Mouse (Mus musculus): ENCODE measurements around the gene Olfr457. TPM values are rescaled to one million over a fixed set of nuclear protein-coding genes. Genes with fewer than 3 reads are reported as not detected.

The Olfr457 gene
- total RNA-seq, 2 experiments from 2014 or later, result not detected

Other genes with a start within 250 kb of the Olfr457 start
- 10 to 100 TPM; 11.3 to 11.6 TPM for gene Gstk1, start 230.4 kb downstream of the Olfr457 start, total RNA-seq (2021)
- not detected for gene Tmem139, start 214.4 kb downstream of the Olfr457 start, total RNA-seq (2021)
- 10 to 100 TPM; 19.3 to 30.2 TPM for gene Casp2, start 211.3 kb downstream of the Olfr457 start, total RNA-seq (2021)
- gene Clcn1, start 189.7 kb downstream of the Olfr457 start, total RNA-seq (2021), result 1 to 10 TPM; 2.4 to 6.2 TPM
- gene Fam131b, start 151.7 kb downstream of the Olfr457 start, total RNA-seq (2021), result 100 to 1,000 TPM; 112 to 133 TPM
- 10 to 100 TPM; 49.4 to 60.8 TPM for gene Zyx, start 126.7 kb downstream of the Olfr457 start, total RNA-seq (2021)
- under 1 TPM; 0.18 to 0.30 TPM for gene Epha1, start 103.1 kb downstream of the Olfr457 start, total RNA-seq (2021)
- under 1 TPM in 1 of 2 experiments, not detected in 1; 0.48 TPM for gene Tas2r143, start 76.1 kb downstream of the Olfr457 start, total RNA-seq (2021)
- not detected for gene Tas2r135, start 70.9 kb downstream of the Olfr457 start, total RNA-seq (2021)
- gene Tas2r126, start 41.8 kb downstream of the Olfr457 start, total RNA-seq (2021), result not detected
- not detected for gene Olfr458, start 11.1 kb downstream of the Olfr457 start, total RNA-seq (2021)
- gene Olfr456, start 10.9 kb upstream of the Olfr457 start, total RNA-seq (2021), result not detected
- gene Olfr455, start 71.3 kb upstream of the Olfr457 start, total RNA-seq (2021), result not detected
- gene Tcaf3, start 121.4 kb upstream of the Olfr457 start, total RNA-seq (2021), result not detected
- gene Tcaf2, start 168.9 kb upstream of the Olfr457 start, total RNA-seq (2021), result under 1 TPM; 0.54 to 0.82 TPM
- gene Tcaf1, start 233.8 kb upstream of the Olfr457 start, total RNA-seq (2021), result 100 to 1,000 TPM; 217 to 234 TPM